Mouse (Mus musculus): Measurements from ENCODE around the gene Kcnt1. TPM values are rescaled to one million over a fixed set of nuclear protein-coding genes. Genes with fewer than 3 reads are reported as not detected.

The Kcnt1 gene
- total RNA-seq, 2 experiments from 2014 or later = 118 to 130 TPM

DNA sequence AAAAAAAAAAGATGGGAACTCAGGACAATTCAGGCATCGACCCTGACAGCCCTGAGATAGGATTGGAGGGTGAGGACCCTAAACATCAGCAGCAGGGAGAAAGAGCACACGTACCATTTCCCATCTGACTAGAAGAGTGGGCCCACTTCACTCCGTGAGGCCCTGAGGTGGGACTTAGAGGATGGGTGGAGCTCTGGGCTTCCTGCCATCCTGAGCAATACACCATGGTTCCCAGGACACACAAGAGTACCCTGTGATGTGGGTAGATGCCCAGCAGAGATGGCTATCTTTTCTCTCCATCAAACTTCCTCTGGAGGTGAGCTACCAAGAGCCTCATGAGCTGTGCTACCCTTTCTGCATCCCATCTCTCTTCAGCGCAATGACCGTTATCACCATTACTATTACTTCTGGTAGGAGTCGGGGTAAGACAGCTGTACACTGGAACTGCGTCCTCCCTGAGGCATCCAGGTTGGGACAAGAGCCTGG, 13.8 kb downstream of the Kcnt1 start:
- no peak for DNase-seq (ENCODE audit: low spot score in 2 of 2)

- peak in 1 of 2 experiments; percentile 71 for DNase-seq (ENCODE audit: low spot score in 2 of 2)
Observed at GRCm38 (mm10) chr2:25877736-25878268, 14.3 kb downstream of the Kcnt1 start.

DNA sequence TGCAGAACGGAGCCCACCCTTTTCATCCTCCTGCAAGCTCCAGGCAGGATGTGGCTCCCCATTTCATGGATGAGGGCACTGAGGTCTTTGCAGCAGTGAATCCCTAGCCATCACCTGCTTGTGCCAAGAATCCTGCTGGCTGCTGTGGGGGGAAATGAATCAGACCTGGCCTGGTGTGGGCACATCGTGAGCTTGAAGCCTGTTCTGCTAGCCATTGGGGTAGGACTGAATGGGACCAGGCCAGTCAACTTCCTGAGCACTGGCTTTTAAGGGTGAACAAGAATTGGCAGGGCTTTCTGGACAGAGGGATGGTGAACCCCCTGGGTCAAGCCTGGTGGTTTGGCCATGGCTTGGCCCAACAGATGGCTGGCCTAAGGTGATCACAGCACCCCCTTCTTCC, 15.0 kb downstream of the Kcnt1 start:
- no peak for DNase-seq (ENCODE audit: low spot score in 2 of 2)

GRCm38 (mm10) chr2:25879061-25879460, 15.5 kb downstream of the Kcnt1 start:
- no peak for DNase-seq (ENCODE audit: low spot score in 2 of 2)

GRCm38 (mm10) chr2:25882276-25882675, 18.7 kb downstream of the Kcnt1 start:
- DNase-seq (ENCODE audit: low spot score in 2 of 2) = no peak

GRCm38 (mm10) chr2:25884756-25885155, 21.2 kb downstream of the Kcnt1 start:
- DNase-seq (ENCODE audit: low spot score in 2 of 2) = no peak

DNA sequence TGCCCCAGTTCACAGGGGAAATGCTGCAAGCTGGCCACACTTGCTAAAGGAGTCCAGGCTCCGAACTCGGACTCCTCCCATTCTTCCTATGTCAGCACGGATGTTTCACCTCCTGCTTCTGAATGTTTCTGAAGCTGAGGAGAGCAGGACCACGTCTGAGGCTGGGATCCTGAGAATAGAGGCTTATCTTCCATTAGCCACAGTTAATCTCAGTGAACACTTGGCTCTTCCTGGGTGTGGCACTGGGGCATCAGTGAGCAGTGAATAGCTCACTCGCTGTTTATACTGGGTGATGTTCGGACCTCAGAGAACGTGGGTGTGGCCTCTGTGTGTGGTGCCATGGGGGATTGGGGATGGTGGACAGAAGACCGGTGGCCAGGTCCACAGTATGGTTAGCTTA, 23.7 kb downstream of the Kcnt1 start:
- DNase-seq (ENCODE audit: low spot score in 2 of 2) = no peak

- peak in 1 of 2 experiments; percentile 45 for DNase-seq (ENCODE audit: low spot score in 2 of 2)
Observed at GRCm38 (mm10) chr2:25888144-25888543, 24.6 kb downstream of the Kcnt1 start.

DNA sequence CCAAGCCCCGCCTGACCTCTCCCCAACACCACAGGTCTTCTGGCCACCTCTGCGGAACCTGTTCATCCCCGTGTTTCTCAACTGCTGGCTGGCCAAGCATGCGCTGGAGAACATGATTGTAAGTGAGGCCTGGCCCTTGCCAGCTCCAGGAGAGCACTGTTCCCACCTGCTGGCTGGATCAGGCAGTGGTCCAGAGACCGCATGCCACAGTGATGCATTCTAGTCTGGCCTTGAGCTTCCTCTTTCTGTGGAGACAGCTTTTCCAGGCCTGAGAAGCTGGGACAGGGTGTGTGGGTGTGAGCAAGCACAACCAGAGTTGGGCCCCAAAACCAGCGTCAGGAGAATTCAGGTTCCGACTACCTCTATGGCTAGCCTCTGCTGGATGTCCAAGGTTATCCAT, 28.9 kb downstream of the Kcnt1 start:
- no peak for DNase-seq (ENCODE audit: low spot score in 2 of 2)

DNA sequence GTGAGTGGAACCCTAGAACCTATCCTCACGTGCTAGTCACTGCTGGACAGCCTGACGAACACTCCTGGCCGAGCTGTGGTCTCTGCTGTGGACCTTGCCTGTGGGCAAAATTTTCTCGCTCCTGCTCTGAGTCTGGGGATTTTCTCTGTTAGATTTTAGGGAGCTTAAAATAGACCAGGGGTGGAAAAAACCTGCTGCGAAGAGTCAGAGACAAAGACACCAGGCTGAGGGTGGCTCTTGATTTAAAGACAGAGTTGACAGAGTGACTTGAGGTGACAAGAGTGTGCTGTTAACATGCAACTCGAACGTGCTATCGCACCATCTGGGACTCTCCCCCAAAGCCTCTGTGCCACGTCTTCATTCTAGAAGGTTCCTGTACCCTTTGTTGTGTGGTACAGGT, 35.4 kb downstream of the Kcnt1 start:
- DNase-seq (ENCODE audit: low spot score in 2 of 2) = no peak

DNA sequence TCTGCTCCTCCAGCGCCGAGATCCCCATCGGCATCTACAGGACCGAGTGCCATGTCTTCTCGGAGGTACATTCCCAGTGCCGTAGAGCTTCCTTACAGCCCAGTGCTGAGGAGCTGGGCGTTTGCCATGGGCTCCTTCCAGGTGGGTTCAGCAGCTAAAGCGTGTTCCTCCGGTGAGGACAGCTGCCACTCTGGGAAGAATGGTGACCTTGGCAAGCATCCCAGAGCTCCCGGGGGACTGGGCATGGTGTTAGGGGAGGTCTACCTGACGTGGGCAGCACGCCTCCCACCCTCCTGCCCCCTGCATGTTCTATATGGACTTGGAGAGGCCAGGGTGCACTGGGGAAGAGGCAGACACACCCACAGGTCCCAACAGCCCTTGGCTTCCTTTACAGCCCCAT, 46.3 kb downstream of the Kcnt1 start:
- no peak for DNase-seq (ENCODE audit: low spot score in 2 of 2)

GRCm38 (mm10) chr2:25913247-25913646, 49.7 kb downstream of the Kcnt1 start:
- DNase-seq (ENCODE audit: low spot score in 2 of 2) = peak; percentile 37 to 50

DNA sequence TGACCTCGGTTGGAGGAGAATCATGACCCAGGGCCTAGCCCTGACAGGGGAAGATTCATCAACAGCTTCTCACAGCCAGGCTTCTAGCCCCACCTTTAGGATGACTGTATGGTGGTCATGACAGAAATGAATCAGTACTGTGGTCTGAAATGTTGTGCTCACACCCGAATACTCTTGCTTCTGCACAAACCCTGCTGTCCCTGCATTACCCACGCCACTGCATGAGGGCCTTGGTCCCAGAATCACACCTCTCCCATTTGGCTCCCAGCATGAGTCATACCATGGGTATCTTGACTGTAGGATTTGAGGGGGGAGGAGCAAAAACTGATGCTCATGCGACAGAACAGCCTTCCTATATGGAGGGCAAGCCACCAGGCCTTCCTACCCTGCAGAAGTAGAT, 50.7 kb downstream of the Kcnt1 start:
- DNase-seq (ENCODE audit: low spot score in 2 of 2) = peak; percentile 49 to 56

- DNase-seq (ENCODE audit: low spot score in 2 of 2) = no peak
Observed at GRCm38 (mm10) chr2:25914821-25915220, 51.3 kb downstream of the Kcnt1 start.

DNA sequence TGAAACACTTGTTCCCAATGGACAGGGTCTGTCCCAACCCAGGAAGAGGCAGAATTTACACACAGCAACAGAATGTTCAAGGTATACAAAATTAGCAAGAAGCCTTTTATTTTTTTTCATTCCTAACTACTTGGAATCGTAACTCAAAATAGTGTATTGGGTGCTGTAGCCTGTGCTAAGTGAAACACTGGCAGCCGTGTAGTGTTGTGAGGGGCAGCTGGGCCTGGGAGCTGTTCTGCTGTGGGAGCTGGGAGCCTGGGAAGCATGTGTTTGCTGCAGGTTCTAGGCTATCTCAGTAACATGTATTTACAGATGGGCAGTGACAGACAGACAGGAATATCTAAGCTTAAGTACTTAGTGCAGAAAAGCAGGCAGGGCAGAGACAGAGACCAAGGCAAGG, 54.9 kb downstream of the Kcnt1 start:
- DNase-seq (ENCODE audit: low spot score in 2 of 2) = no peak

DNA sequence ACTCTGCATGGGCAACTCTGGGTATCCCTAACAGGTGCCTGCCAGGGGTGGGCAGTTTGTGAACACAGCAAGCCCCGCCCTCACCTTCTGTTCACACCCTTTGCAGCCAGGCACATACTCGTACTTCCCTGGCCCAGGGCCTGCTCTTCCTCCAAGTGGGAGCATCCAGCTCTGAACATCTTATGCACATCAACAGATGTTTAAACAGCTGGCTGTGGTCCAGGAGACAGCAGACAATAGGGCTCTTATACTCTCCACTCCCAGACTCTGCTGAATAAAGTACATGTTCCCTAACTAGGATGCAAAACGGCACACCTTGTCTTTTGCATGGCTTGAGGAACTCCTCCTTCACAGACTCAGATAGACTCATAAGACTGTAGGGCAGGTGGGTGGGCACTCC, 56.4 kb downstream of the Kcnt1 start:
- no peak for DNase-seq (ENCODE audit: low spot score in 2 of 2)

DNA sequence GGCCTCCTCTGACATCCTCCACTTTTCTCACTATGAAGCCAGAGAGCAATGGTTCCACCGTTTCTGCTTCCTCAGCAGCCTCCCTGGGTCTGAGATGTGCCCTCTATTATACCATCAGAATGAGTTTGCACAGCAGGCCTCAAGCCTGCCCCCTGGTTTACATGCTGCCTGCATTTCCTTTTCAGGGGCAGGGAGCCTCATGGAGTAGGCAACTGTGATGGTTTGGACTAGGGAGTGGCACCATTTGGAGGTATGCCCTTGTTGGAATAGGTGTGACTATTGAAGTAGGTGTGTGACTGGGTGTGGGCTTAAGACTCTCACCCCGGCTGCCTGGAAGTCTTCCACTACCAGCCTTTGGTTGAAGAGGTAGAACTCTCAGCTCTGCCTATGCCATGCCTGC, 60.3 kb downstream of the Kcnt1 start:
- DNase-seq (ENCODE audit: low spot score in 2 of 2) = no peak

DNA sequence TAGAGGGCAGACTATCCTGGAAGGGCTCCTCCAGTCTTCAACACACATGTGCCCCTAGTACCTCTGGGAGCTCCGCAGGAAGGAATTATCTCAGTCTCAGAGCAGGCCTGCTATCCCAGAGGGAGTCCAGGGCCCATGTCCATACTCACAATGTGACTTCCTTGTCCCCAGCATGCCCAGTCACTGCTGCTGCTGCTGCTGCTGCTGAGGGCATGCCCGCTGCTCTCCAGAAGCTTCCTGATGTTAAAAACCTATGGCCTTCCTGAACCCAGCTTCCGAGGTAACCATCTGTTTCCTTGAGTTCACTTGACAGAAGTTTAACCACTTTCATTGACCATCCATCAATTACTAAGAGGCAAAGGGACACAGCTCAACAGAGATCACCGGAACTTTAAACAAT, 61.4 kb downstream of the Kcnt1 start:
- no peak for DNase-seq (ENCODE audit: low spot score in 2 of 2)

DNA sequence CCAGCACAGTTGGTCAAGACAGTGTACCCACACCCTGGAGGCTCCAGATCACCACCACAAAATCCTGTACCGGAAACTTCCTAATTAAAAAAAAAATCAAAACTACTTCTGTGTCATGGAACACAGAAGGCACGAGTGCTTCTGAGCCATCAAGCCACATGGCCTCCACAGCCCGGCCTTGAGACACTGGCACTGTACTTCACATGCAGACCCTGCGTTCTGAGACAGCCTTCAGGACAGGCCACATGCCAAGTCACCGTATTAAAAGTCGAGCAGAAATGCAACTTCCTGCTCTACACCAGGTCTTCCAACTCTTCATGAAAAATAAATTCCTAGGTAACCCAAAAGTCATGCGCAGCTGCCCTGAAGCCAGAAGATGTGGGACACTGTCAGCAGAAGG, 64.3 kb downstream of the Kcnt1 start:
- DNase-seq (ENCODE audit: low spot score in 2 of 2) = no peak

- peak in 1 of 2 experiments; percentile 39 for DNase-seq (ENCODE audit: low spot score in 2 of 2)
Observed at GRCm38 (mm10) chr2:25931249-25931859, 67.8 kb downstream of the Kcnt1 start.

- DNase-seq (ENCODE audit: low spot score in 2 of 2) = no peak
Observed at GRCm38 (mm10) chr2:25940503-25940902, 77.0 kb downstream of the Kcnt1 start.

- DNase-seq (ENCODE audit: low spot score in 2 of 2) = no peak
Observed at GRCm38 (mm10) chr2:25943822-25944221, 80.3 kb downstream of the Kcnt1 start.

DNA sequence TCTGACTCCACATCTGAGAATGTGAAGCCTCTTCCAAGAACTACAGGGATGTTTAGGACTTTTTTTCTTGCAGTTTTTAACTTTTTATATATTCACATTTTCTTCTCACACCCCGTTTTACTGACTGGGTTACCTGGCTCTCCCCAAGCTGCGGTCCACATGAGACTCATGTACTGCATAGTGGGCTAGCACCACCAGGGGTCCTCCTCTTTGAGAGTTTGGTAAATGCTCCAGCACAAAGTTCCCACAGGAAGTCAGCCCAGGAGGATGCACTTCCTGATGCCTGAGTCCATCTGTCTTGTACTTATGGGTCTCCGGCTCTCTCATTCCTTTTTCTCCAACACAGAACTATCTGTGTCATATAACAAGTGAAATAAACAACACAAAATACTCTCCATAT, 84.4 kb downstream of the Kcnt1 start:
- no peak for DNase-seq (ENCODE audit: low spot score in 2 of 2)
